Mouse (Mus musculus): ENCODE results near the gene Hlx. TPM values are rescaled to one million over a fixed set of nuclear protein-coding genes. Genes with fewer than 3 reads are reported as not detected.

Gene Hlx
- polyA plus RNA-seq (2015; fragmentation: Nextera tagmentation; extraction: Ambion mirVana) = 2.3 and 3.1 TPM in 2 replicates

DNA sequence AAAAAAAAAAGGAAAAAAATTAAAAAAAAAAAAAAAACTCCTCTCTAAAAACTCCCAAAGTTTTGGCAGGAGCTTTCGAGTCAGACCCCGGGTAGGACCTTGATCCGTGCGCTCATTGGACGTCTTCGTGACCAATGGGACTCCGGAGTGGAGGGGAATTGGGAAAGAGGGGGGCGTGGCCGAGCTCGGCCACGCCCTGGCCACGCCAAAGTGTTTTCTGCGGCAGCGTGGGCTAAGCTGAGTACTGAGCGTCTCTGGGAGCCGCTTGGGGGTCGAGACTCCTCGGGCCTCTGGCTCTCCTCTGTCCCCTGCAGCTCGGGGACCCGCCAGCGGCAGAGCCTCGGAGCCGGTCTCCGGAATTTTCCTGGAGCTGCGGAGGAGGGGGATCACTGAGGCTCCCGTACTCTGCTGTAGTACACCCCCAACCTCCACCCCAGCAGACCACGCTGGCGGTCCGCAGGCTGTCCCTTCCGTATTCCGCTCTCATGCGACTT lies at the start of gene Hlx:
Gene Hlx (minus strand): TSS at position 64 of the 494 bp plus-strand sequence.
- Histone ChIP-seq H3K4me1 (replicated peaks) (peaks cover 19% of the 10 kb centered on the region), H3K27me3 (peaks cover 58% of the 10 kb centered on the region), H3K9me3 (no peaks in the 10 kb centered on the region), H3K27ac (replicated peaks) (peak within 1 kb of the TSS; percentile 28; the same call in 1 of the 2 replicates), H3K4me3 (peak within 1 kb of the TSS; percentile 40), H3K4me2 (peak within 1 kb of the TSS; percentile 63), H3K36me3 (no peaks in the 10 kb centered on the region), H3K9ac (peak within 1 kb of the TSS; percentile 39)
- peak; percentile 82 for ATAC-seq (ENCODE audit: low FRiP score, low read depth)
- WGBS = under 1% methylated on average over 32 of the region's 32 CpGs

DNA sequence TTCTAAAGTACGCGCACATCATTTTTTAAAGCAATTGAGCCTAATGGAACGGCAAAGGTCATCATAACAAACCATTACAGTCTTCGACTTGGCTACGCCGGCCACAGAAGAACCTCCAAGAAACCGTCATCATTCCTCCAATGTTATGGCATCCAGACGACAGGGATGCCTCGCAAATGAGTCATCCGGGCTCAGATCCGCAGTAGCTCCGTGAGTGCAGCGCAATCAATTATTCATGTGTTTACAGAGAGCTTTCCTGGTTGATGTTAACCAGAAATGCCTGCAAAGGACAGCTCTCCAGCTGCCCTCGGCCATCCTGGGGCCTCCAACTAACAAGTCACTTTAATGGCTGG lies 49.7 kb upstream of the Hlx start:
- no peak overlapping the region for H3K4me3 ChIP-seq
- whole genome bisulfite sequencing = 81% methylated on average over 14 of the region's 14 CpGs
- no peaks in the 10 kb centered on the region for H3K9me3 ChIP-seq
- ATAC-seq (ENCODE audit: low FRiP score, low read depth) = no peak
- H3K4me1 ChIP-seq (replicated peaks) = no peaks in the 10 kb centered on the region
- H3K27ac ChIP-seq (replicated peaks) = no peak overlapping the region
- no peak overlapping the region for H3K4me2 ChIP-seq
- no peak overlapping the region for H3K9ac ChIP-seq
- H3K36me3 ChIP-seq = no peaks in the 10 kb centered on the region
- no peaks in the 10 kb centered on the region for H3K27me3 ChIP-seq

GRCm38 (mm10) chr1:184781286-184782160 lies 49.1 kb upstream of the Hlx start:
- no peaks in the 10 kb centered on the region for H3K36me3 ChIP-seq
- no peaks in the 10 kb centered on the region for H3K27me3 ChIP-seq
- H3K9ac ChIP-seq = no peak overlapping the region
- H3K4me2 ChIP-seq = no peak overlapping the region
- H3K4me3 ChIP-seq = no peak overlapping the region
- 83% methylated on average over 10 of the region's 10 CpGs for WGBS
- no peaks in the 10 kb centered on the region for H3K4me1 ChIP-seq (replicated peaks)
- H3K9me3 ChIP-seq = no peaks in the 10 kb centered on the region
- H3K27ac ChIP-seq (replicated peaks) = no peak overlapping the region
- ATAC-seq (ENCODE audit: low FRiP score, low read depth) = no peak

DNA sequence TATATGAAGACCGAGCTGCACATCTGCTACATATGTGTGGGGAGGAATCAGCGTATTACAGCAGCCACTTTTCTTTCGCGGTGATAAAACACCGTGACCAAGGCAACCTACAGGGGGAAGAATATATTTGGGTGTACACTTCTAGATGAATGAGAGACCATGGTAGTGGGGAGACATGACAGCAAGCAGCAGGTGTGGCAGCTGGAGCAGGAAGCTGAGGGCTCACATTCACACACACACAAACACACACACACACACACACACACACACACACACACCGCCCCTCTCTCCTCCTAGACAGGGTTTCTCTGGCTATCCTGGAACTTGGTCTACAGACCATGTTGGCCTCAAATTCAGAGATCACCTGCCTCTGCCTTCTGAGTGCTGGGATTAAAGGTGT lies 45.7 kb upstream of the Hlx start:
- 93% methylated on average over 6 of the region's 6 CpGs for WGBS
- ATAC-seq (ENCODE audit: low FRiP score, low read depth) = no peak

DNA sequence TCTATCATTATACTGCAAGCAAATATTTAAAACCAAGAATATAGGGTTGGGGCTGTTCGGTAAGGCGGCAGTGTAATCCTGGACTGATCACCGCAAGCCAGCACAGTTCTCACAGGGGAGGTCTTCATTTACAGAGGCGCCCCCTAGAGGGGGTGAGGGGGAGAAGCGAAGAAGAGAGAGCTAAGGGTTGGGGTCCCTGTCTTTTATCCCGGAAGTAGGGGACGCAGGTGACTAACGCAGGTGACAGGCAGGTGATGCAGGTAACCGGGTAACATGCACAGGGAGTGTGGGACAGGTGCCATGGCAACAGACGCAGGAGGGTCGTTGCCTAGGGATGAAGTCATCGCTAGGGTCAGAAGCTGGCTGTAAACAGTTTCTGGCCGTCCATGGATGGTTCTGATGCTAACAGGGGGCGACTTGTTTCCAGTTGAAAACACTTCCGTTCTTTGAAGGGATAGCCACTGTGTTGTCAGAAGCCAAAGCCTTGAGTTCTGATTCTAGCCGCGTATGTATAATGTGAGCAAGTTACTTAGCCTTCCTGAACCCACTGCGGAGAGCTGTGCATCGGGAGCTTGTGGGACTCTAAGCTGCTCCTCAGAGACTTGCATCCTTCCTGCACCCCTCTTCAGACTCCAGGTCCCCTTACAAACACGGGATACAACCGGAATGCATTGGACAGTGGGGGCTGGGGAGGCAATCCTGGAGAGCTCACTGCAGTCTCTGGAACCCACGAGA lies 44.8 kb upstream of the Hlx start:
- H3K4me1 ChIP-seq (replicated peaks) = no peaks in the 10 kb centered on the region
- H3K4me2 ChIP-seq = no peak overlapping the region
- H3K36me3 ChIP-seq = no peaks in the 10 kb centered on the region
- no peaks in the 10 kb centered on the region for H3K27me3 ChIP-seq
- no peak overlapping the region for H3K27ac ChIP-seq (replicated peaks)
- 30% methylated on average over 22 of the region's 22 CpGs for WGBS
- no peak for ATAC-seq (ENCODE audit: low FRiP score, low read depth)
- no peak overlapping the region for H3K4me3 ChIP-seq
- H3K9me3 ChIP-seq = no peaks in the 10 kb centered on the region
- no peak overlapping the region for H3K9ac ChIP-seq

More for the DNA sequence above, 45.7 kb upstream of the Hlx start:
- no peak overlapping the region for H3K27ac ChIP-seq (replicated peaks)
- no peak overlapping the region for H3K4me3 ChIP-seq
- H3K27me3 ChIP-seq = no peaks in the 10 kb centered on the region
- H3K9me3 ChIP-seq = no peaks in the 10 kb centered on the region
- no peak overlapping the region for H3K4me2 ChIP-seq
- H3K4me1 ChIP-seq (replicated peaks) = no peaks in the 10 kb centered on the region
- no peak overlapping the region for H3K9ac ChIP-seq
- no peaks in the 10 kb centered on the region for H3K36me3 ChIP-seq

GRCm38 (mm10) chr1:184775289-184775688 lies 42.9 kb upstream of the Hlx start:
- 59% methylated on average over 9 of the region's 9 CpGs for WGBS

DNA sequence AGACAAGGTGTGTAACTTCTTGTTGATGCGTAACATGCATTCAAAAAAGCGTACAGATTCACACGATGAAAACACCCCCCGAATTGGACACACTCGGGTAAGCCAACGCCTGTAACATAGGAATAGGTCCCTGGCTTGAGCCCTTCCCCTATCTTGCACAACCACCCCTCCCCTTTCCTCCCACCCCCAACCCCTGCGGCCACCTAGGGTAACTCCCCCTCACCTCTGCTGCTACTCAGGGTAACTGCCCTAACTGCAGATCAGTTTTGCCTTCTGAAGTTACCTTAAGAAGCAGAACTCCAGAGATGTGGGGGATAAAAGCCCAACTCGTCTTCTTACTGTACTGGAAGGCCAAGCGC lies 39.5 kb upstream of the Hlx start:
- Histone ChIP-seq H3K27ac (replicated peaks) (no peak overlapping the region), H3K4me1 (replicated peaks) (peaks cover 6% of the 10 kb centered on the region; the same call in 1 of the 2 replicates), H3K4me2 (peak overlapping the region; percentile 35), H3K36me3 (no peaks in the 10 kb centered on the region), H3K9ac (no peak overlapping the region), H3K4me3 (no peak overlapping the region), H3K27me3 (no peaks in the 10 kb centered on the region), H3K9me3 (no peaks in the 10 kb centered on the region)
- 14% methylated on average over 9 of the region's 9 CpGs for WGBS
- no peak for ATAC-seq (ENCODE audit: low FRiP score, low read depth)

More at GRCm38 (mm10) chr1:184775289-184775688, 42.9 kb upstream of the Hlx start:
- Histone ChIP-seq H3K4me1 (replicated peaks) (peaks cover 6% of the 10 kb centered on the region; the same call in 1 of the 2 replicates), H3K36me3 (no peaks in the 10 kb centered on the region), H3K9me3 (no peaks in the 10 kb centered on the region), H3K9ac (no peak overlapping the region), H3K4me2 (no peak overlapping the region), H3K27me3 (no peaks in the 10 kb centered on the region), H3K27ac (replicated peaks) (no peak overlapping the region), H3K4me3 (no peak overlapping the region)
- no peak for ATAC-seq (ENCODE audit: low FRiP score, low read depth)

DNA sequence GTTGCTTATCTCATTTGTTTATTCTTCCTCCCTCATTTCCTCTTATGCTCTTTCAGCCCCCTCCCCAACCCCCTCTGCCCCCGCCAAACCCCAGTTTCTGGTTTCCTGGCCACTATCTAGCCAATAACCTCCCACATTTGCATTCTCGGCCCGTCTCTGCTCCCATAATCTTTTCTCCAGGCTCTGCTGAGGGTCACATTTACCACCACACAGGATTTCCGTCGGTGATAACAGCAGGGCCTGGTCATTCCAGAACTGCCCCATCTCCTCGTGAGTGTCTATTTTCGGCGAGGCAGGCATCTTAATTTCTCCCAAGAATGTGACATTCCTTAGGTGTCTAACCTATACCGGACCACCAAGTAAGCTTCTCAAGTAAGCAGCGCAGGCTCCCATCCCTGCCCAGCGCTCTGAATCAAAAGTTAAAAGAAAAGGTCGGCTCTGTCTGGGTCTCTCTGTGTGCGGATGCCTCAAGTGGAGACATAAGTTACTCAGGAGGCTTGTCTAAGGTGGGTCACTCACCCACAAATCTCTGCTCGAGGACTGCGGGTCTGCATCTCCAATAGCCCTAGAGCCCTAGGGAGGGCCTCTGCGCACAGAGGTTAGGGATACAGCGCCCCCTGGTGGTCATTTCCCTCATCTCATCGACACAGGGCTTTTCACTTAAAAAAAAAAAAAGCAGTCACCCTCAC lies 38.9 kb upstream of the Hlx start:
- Histone ChIP-seq H3K27me3 (no peaks in the 10 kb centered on the region), H3K27ac (replicated peaks) (no peak overlapping the region), H3K9ac (no peak overlapping the region), H3K36me3 (no peaks in the 10 kb centered on the region), H3K9me3 (no peaks in the 10 kb centered on the region), H3K4me1 (replicated peaks) (peaks cover 6% of the 10 kb centered on the region; the same call in 1 of the 2 replicates), H3K4me2 (peak overlapping the region; percentile 35), H3K4me3 (no peak overlapping the region)
- 34% methylated on average over 18 of the region's 18 CpGs for WGBS
- ATAC-seq (ENCODE audit: low FRiP score, low read depth) = peak; percentile 19; the same call in 1 of the 2 replicates

DNA sequence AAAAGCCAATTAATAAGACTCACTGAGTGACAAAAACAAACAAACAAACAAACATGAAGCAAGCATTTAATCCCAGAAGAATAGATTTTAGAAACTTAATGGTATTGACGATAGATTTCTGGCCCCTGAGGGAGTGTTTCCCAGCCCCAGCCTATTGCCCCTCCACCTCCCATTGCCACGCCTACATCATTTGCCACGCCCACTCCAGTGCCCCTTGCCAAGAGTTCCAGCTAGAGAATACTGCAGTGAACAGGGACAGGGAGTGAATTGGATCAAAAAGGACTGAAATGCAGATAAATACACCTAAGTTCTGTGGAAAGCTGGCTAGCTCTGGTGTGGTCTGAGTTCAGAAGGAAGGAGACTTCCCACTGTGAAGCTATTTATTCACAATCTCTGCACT lies 31.4 kb upstream of the Hlx start:
- no peaks in the 10 kb centered on the region for H3K36me3 ChIP-seq
- no peak overlapping the region for H3K9ac ChIP-seq
- no peak overlapping the region for H3K4me2 ChIP-seq
- no peak overlapping the region for H3K4me3 ChIP-seq
- no peaks in the 10 kb centered on the region for H3K9me3 ChIP-seq
- H3K4me1 ChIP-seq (replicated peaks) = no peaks in the 10 kb centered on the region
- H3K27ac ChIP-seq (replicated peaks) = no peak overlapping the region
- 41% methylated on average over 3 of the region's 3 CpGs for WGBS
- no peak for ATAC-seq (ENCODE audit: low FRiP score, low read depth)
- H3K27me3 ChIP-seq = no peaks in the 10 kb centered on the region

GRCm38 (mm10) chr1:184762941-184763340 lies 30.5 kb upstream of the Hlx start:
- no peak for ATAC-seq (ENCODE audit: low FRiP score, low read depth)
- Histone ChIP-seq H3K36me3 (no peaks in the 10 kb centered on the region), H3K4me1 (replicated peaks) (no peaks in the 10 kb centered on the region), H3K4me3 (no peak overlapping the region), H3K9me3 (no peaks in the 10 kb centered on the region), H3K4me2 (no peak overlapping the region), H3K27ac (replicated peaks) (no peak overlapping the region), H3K9ac (no peak overlapping the region), H3K27me3 (no peaks in the 10 kb centered on the region)
- 55% methylated on average over 5 of the region's 5 CpGs for WGBS

GRCm38 (mm10) chr1:184761988-184762387 lies 29.6 kb upstream of the Hlx start:
- Histone ChIP-seq H3K9ac (no peak overlapping the region), H3K36me3 (no peaks in the 10 kb centered on the region), H3K9me3 (no peaks in the 10 kb centered on the region), H3K4me2 (no peak overlapping the region), H3K27ac (replicated peaks) (no peak overlapping the region), H3K27me3 (no peaks in the 10 kb centered on the region), H3K4me1 (replicated peaks) (no peaks in the 10 kb centered on the region), H3K4me3 (no peak overlapping the region)
- no peak for ATAC-seq (ENCODE audit: low FRiP score, low read depth)
- WGBS = 84% methylated on average over 4 of the region's 4 CpGs

DNA sequence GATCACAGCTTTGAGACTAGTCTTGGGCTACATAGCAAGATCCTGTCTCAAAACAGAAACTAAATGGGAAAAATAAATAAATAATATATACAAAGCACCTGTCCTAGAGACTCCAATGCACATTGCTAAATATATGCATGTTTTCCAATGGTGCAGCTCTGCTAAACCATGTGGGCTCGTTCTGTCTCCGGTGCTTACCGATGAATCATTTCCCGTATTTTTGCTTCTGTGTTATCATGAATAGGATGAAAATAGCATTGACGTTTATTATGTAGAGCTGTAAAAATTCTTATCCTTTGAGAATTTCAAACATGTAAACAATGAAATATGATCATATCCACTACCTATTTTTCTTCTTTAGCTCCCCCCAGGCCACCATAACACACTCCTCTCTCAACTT lies 20.3 kb upstream of the Hlx start:
- ATAC-seq (ENCODE audit: low FRiP score, low read depth) = no peak

More for the DNA sequence above, 20.3 kb upstream of the Hlx start:
- no peak overlapping the region for H3K9ac ChIP-seq
- no peaks in the 10 kb centered on the region for H3K27me3 ChIP-seq
- no peaks in the 10 kb centered on the region for H3K36me3 ChIP-seq
- H3K4me1 ChIP-seq (replicated peaks) = 0 out of 2 replicates have a peak, but pooled peaks cover 6% of the 10 kb centered on the region
- H3K4me3 ChIP-seq = no peak overlapping the region
- H3K4me2 ChIP-seq = no peak overlapping the region
- WGBS = 92% methylated on average over 5 of the region's 5 CpGs
- no peak overlapping the region for H3K27ac ChIP-seq (replicated peaks)
- H3K9me3 ChIP-seq = no peaks in the 10 kb centered on the region
